Comparison of ENCODE assay signal across 8 mouse cellular contexts in the genomic region with DNA sequence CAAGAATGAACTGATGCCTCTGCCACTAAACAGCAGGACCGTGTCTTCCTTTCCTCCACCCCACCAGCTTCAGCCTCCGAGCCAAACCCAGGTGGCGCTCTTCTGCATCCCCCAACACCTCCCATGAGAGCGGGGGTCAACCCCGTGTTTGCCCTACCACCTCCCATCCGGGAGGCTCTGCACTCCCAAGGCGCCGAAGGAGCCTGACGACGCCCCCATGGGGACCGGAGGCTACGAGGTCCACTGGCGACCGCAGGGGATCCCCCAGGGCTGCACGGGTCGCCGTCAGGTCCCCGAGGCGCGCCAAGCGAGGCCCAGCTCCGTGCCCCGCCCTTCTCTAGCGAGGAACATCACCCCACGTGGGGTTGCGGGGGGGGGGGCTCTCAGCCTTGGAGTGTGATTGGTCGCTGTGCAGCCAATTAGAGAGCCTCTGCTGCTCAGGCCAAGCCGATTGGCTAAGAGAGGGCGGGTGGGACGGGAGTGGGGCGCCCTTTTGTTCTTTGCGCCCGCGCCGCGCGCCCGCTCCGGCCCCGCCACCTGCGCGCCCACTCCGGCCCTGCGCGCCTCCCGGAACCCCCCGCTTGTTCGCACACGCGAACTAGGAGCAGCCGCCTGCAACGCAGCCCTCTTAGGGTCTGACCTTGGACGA. TPM values are rescaled to one million over a fixed set of nuclear protein-coding genes. Genes with fewer than 3 reads are reported as not detected.
DNase-seq lines count a peak whose midpoint lies in the region; ATAC-seq lines count a peak whose summit lies in the region.

No protein-coding gene starts in this region.

- peak overlapping the region; percentile 76 for H3K4me2 ChIP-seq in intestine, embryonic 14.5 days (ENCODE audit: low read length)

- H3K9ac ChIP-seq in intestine, embryonic 14.5 days (ENCODE audit: low read length), result peak overlapping the region; percentile 56

- intact Hi-C loops in left cerebral cortex, postnatal 36 days (cut with DNase I), result loop anchor here (2.0 kb wide), 1 partner anchor 42 kb away; no protein-coding TSS in a partner anchor

- DNase-seq in adrenal gland, adult 8-10 months, result peak; percentile 82
- DNase-seq in embryo, embryonic 11 days, result peak; percentile 98
- DNase-seq in gastrocnemius, postnatal 25 days, result peak; percentile 93
- peak; percentile 100 for DNase-seq in intestine, embryonic 14.5 days (ENCODE audit: low spot score)
- peak; percentile 79 to 83 for DNase-seq in left cerebral cortex, postnatal 36 days (ENCODE audit: low spot score in 2 of 2)
- DNase-seq in midbrain, embryonic 10.5 days (ENCODE audit: low spot score), result peak; percentile 99
- DNase-seq in right cerebral cortex, postnatal 36 days (ENCODE audit: low spot score in 2 of 2), result peak; percentile 78
- DNase-seq in urinary bladder, postnatal 4 days (ENCODE audit: low spot score in 2 of 2), result peak; percentile 84 to 86

- H3K27me3 ChIP-seq in intestine, embryonic 14.5 days (replicated peaks; ENCODE audit: control insufficient read depth, insufficient read depth, low read length), result no peaks in the 10 kb centered on the region
- peaks cover 34% of the 10 kb centered on the region for H3K27me3 ChIP-seq in midbrain, embryonic 10.5 days (ENCODE audit: low read depth, poor library complexity, severe bottlenecking)

- H3K36me3 ChIP-seq in intestine, embryonic 14.5 days (ENCODE audit: control insufficient read depth, insufficient read depth, low read length), result no peaks in the 10 kb centered on the region
- no peaks in the 10 kb centered on the region for H3K36me3 ChIP-seq in midbrain, embryonic 10.5 days

- peak overlapping the region; percentile 52 for H3K4me3 ChIP-seq in intestine, embryonic 14.5 days (ENCODE audit: low read depth, low read length)
- peak overlapping the region; percentile 66 for H3K4me3 ChIP-seq in midbrain, embryonic 10.5 days

- H3K9me3 ChIP-seq in intestine, embryonic 14.5 days (ENCODE audit: control insufficient read depth, low read length), result no peaks in the 10 kb centered on the region
- H3K9me3 ChIP-seq in midbrain, embryonic 10.5 days (replicated peaks), result no peaks in the 10 kb centered on the region

- peaks cover 30% of the 10 kb centered on the region for H3K4me1 ChIP-seq in intestine, embryonic 14.5 days (replicated peaks; ENCODE audit: control insufficient read depth, insufficient read depth, low read length)
- peaks cover 63% of the 10 kb centered on the region for H3K4me1 ChIP-seq in midbrain, embryonic 10.5 days

- peak overlapping the region; percentile 82 for H3K27ac ChIP-seq in intestine, embryonic 14.5 days (ENCODE audit: low read depth)
- peak overlapping the region; percentile 99 for H3K27ac ChIP-seq in midbrain, embryonic 10.5 days (replicated peaks)

- WGBS in intestine, embryonic 14.5 days, result under 1% methylated on average over 49 of the region's 53 CpGs
- WGBS in midbrain, embryonic 10.5 days, result under 1% methylated on average over 53 of the region's 53 CpGs

- peak; percentile 93 for ATAC-seq in intestine, embryonic 14.5 days (replicated peaks; ENCODE audit: low FRiP score, low TSS enrichment, low read depth)

RNA-seq across cellular contexts. Expression of a gene that starts 43.3 kb away (rescaled TPM):
- total RNA-seq in adrenal gland, adult 8-10 months (2022), result 1,000 to 10,000 TPM; 1,100 to 1,474 (median 1,219) TPM
- 100 to 1,000 TPM; 236 to 249 TPM for total RNA-seq in gastrocnemius, postnatal 25 days (2021)
- polyA plus RNA-seq in intestine, embryonic 14.5 days (2014; fragmentation: Nextera tagmentation; extraction: Ambion mirVana), result 2,797 and 3,021 TPM in 2 replicates
- total RNA-seq in left cerebral cortex, postnatal 36 days (2021), result 1,000 to 10,000 TPM; 1,144 to 1,299 TPM
- 2,836 and 2,964 TPM in 2 replicates for polyA plus RNA-seq in midbrain, embryonic 10.5 days (2016; fragmentation: Nextera tagmentation; extraction: Ambion mirVana)

RNA-seq across cellular contexts. Expression of a gene that starts 56.3 kb away (rescaled TPM):
- total RNA-seq in adrenal gland, adult 8-10 months (2022), result 1 to 10 TPM in 1 of 4 experiments, under 1 TPM in 2, not detected in 1; 0.16 to 1.2 (median 0.42) TPM
- under 1 TPM; 0.29 to 0.31 TPM for total RNA-seq in gastrocnemius, postnatal 25 days (2021)
- 0.12 and 0.65 TPM in 2 replicates for polyA plus RNA-seq in intestine, embryonic 14.5 days (2014; fragmentation: Nextera tagmentation; extraction: Ambion mirVana)
- under 1 TPM; 0.25 to 0.72 TPM for total RNA-seq in left cerebral cortex, postnatal 36 days (2021)
- polyA plus RNA-seq in midbrain, embryonic 10.5 days (2016; fragmentation: Nextera tagmentation; extraction: Ambion mirVana), result 0.61 and 0.62 TPM in 2 replicates

Comparison
In these comparisons a context has a peak if more than half of its experiments do, and no peak if none do; other contexts are left out.
1. Peak in every context shown above with its lines: DNase-seq, ATAC-seq, H3K4me3 ChIP-seq and H3K27ac ChIP-seq.
2. RNA of a gene that starts 43.3 kb away (total RNA-seq): 1,144 to 1,299 TPM in left cerebral cortex, postnatal 36 days and 1,100 to 1,474 TPM in adrenal gland, adult 8-10 months; 236 to 249 TPM in gastrocnemius, postnatal 25 days; every median in the first group is over 4 times any median in the second.